Mouse (Mus musculus) myocyte (in vitro differentiated cells): ENCODE data around the gene Ctf2. TPM values are rescaled to one million over a fixed set of nuclear protein-coding genes. Genes with fewer than 3 reads are reported as not detected.

ENCODE experiments used
- H3K27me3 ChIP-seq: one replicate; pipeline ENCODE4 v1.6.1; 2011; ENCODE audit not compliant: control insufficient read depth, insufficient read depth, insufficient read length
- H3K36me3 ChIP-seq: one replicate; pipeline ENCODE4 v1.6.1; 2011; ENCODE audit not compliant: control insufficient read depth, insufficient read depth
- H3K4me2 ChIP-seq: one replicate; pipeline ENCODE4 v1.6.1; 2011; ENCODE audit warnings: low read depth, control low read depth
- H3K4me3 ChIP-seq: one replicate; pipeline ENCODE4 v1.5.1; 2011; ENCODE audit warnings: mild to moderate bottlenecking, control low read depth, moderate library complexity
- H3K79me2 ChIP-seq: one replicate; pipeline ENCODE4 v1.6.1; 2011; ENCODE audit not compliant: control insufficient read depth, insufficient read depth
- H3ac ChIP-seq: one replicate; pipeline ENCODE4 v1.6.1; 2011; ENCODE audit not compliant: control insufficient read depth, insufficient read length
- CEBPB ChIP-seq: IDR thresholded peaks from 2 replicates; pipeline ENCODE4 v1.6.1; 2011; ENCODE audit warnings: mild to moderate bottlenecking, moderate library complexity; ENCODE audit not compliant: poor library complexity, insufficient read depth, severe bottlenecking
- E2F4 ChIP-seq: IDR thresholded peaks from one replicate; pipeline ENCODE4 v1.6.1; 2011; ENCODE audit warnings: mild to moderate bottlenecking, control low read depth, moderate library complexity; ENCODE audit not compliant: insufficient read depth
- MAX ChIP-seq: IDR thresholded peaks from one replicate; pipeline ENCODE4 v1.6.1; 2011; ENCODE audit warnings: low read depth, mild to moderate bottlenecking, control low read depth
- MYOD1 ChIP-seq, 3 experiments: IDR thresholded peaks; one replicate each; pipeline ENCODE4 v1.6.1; 2011; ENCODE audit warnings: control low read depth in 2 of 3, low read depth in 2 of 3, mild to moderate bottlenecking in 2 of 3, moderate library complexity in 1 of 3; ENCODE audit not compliant: insufficient read length in 2 of 3, control insufficient read depth in 1 of 3
- MYOG ChIP-seq, 3 experiments: IDR thresholded peaks; one replicate each; pipeline ENCODE4 v1.6.1; 2011; ENCODE audit warnings: control low read depth in 2 of 3, low read depth in 2 of 3, mild to moderate bottlenecking in 2 of 3; ENCODE audit not compliant: insufficient read length in 2 of 3, control insufficient read depth in 1 of 3, insufficient read depth in 1 of 3
- POLR2A ChIP-seq: IDR thresholded peaks from one replicate; pipeline ENCODE4 v1.6.1; 2011; ENCODE audit warnings: low read depth, mild to moderate bottlenecking, control low read depth, moderate library complexity; ENCODE audit not compliant: insufficient read length
- POLR2AphosphoS2 ChIP-seq: IDR thresholded peaks from one replicate; pipeline ENCODE4 v1.6.1; 2011; ENCODE audit warnings: low read depth, control low read depth; ENCODE audit not compliant: insufficient read length
- REST ChIP-seq: IDR thresholded peaks from one replicate; pipeline ENCODE4 v1.6.1; 2011; ENCODE audit warnings: mild to moderate bottlenecking, control low read depth, moderate library complexity; ENCODE audit not compliant: insufficient read depth, insufficient read length
- SRF ChIP-seq: IDR thresholded peaks from one replicate; pipeline ENCODE4 v1.6.1; 2011; ENCODE audit warnings: low read depth; ENCODE audit not compliant: control insufficient read depth, insufficient read length
- TCF12 ChIP-seq: IDR thresholded peaks from one replicate; pipeline ENCODE4 v1.6.1; 2011; ENCODE audit warnings: mild to moderate bottlenecking, control low read depth; ENCODE audit not compliant: poor library complexity, insufficient read depth, severe bottlenecking
- TCF3 ChIP-seq: IDR thresholded peaks from one replicate; pipeline ENCODE4 v1.6.1; 2011; ENCODE audit warnings: low read depth, control low read depth; ENCODE audit not compliant: insufficient read length
- USF1 ChIP-seq: IDR thresholded peaks from one replicate; pipeline ENCODE4 v1.6.1; 2011; ENCODE audit warnings: low read depth, mild to moderate bottlenecking, control low read depth, moderate library complexity
- polyA plus RNA-seq: library from polyadenylated mRNA; unstranded; fragments of >200 nt; fragmentation: generic; extraction: Trizol; gene quantifications from one replicate; pipeline ENCODE4 v1.2.1, GENCODE M21; 2012; ENCODE audit warnings: missing spikeins

Gene Ctf2
- polyA plus RNA-seq, 1 experiment, result 0.14 TPM

DNA sequence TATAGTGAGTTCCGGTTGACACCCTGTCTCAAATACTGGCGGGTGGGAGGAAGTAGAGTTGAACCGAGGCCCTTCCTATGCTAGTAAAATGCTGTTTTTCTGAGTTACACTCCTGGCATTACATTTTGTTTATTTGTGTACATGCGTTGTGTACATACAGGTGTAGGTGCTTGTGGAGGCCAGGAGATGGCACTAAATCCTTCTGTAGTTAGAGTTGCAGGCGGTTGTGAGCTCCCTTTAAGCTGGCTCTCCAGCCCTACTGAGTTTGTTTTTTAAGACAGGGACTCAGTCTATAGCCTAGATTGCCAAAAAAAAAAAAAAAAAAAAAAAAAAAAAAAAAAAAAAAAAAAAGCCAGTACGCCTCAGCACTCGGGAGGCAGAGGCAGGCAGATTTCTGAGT lies 4.1 kb downstream of the Ctf2 start:
- H3K36me3 ChIP-seq, result no peaks in the 10 kb centered on the region
- no peak overlapping the region for H3ac ChIP-seq
- H3K27me3 ChIP-seq, result peaks cover 42% of the 10 kb centered on the region
- no peaks in the 10 kb centered on the region for H3K79me2 ChIP-seq
- TF ChIP-seq TCF3 (no peak), TCF12 (no peak), POLR2AphosphoS2 (no peak), USF1 (no peak), E2F4 (no peak), MAX (no peak), MYOG (IDR thresholded peaks at IDR 0.05; ENCODE audit: control insufficient read depth in 1 of 3, insufficient read depth in 1 of 3, insufficient read length in 2 of 3, low read depth in 2 of 3) (no peak), SRF (no peak), POLR2A (no peak), MYOD1 (IDR thresholded peaks at IDR 0.05; ENCODE audit: control insufficient read depth in 1 of 3, insufficient read length in 2 of 3, low read depth in 2 of 3) (no peak), CEBPB (no peak), REST (no peak)
- no peak overlapping the region for H3K4me3 ChIP-seq
- H3K4me2 ChIP-seq, result no peak overlapping the region

DNA sequence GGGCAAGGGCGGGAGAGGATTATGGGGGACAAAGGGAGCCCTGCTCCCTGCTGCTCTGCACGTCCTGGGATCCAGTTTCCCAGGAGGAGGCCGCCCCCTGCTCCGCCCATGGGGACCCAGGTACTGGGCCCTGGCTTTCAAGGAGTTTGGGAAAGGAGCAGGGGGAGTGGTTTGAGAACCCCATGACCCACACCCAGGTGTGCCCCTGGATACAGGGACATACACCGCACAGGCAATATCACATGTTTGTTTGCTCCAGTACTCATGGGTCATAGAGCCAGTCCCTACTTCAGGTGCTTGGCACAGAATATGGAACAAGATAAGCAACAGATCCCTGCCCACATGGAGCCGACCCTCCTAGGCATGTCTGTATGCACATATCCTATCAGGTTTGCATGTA lies 6.0 kb downstream of the Ctf2 start:
- Histone ChIP-seq H3K27me3 (peaks cover 36% of the 10 kb centered on the region), H3ac (no peak overlapping the region), H3K4me3 (no peak overlapping the region), H3K4me2 (no peak overlapping the region), H3K79me2 (no peaks in the 10 kb centered on the region), H3K36me3 (no peaks in the 10 kb centered on the region)
- TF ChIP-seq MYOD1 (IDR thresholded peaks at IDR 0.05; ENCODE audit: control insufficient read depth in 1 of 3, insufficient read length in 2 of 3, low read depth in 2 of 3) (no peak), MAX (no peak), CEBPB (no peak), MYOG (IDR thresholded peaks at IDR 0.05; ENCODE audit: control insufficient read depth in 1 of 3, insufficient read depth in 1 of 3, insufficient read length in 2 of 3, low read depth in 2 of 3) (no peak), TCF3 (no peak), POLR2AphosphoS2 (no peak)

DNA sequence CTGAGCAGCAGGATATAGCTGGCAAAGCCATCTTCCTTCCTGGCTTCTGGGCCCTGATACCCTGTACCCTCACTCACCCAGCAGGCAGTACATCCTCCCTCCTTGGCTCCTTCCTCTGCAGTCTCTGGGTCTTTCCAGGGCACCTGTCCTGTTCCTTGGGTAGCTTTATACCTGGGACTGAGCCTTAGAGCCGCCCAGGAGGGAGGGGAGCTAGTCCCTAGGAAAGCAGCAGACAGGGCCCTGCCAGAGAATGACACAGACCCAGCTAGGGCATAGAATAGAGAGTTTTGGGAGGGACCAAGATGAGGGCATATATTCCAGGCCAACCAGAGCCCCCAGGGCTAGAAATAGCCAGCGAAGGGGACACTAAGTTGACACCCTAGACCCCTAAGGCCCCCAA lies 6.5 kb downstream of the Ctf2 start:
- TF ChIP-seq USF1 (no peak), REST (no peak), MYOD1 (IDR thresholded peaks at IDR 0.05; ENCODE audit: control insufficient read depth in 1 of 3, insufficient read length in 2 of 3, low read depth in 2 of 3) (no peak), TCF12 (no peak), MAX (no peak), E2F4 (no peak), TCF3 (no peak), SRF (no peak), CEBPB (no peak), POLR2AphosphoS2 (no peak), MYOG (IDR thresholded peaks at IDR 0.05; ENCODE audit: control insufficient read depth in 1 of 3, insufficient read depth in 1 of 3, insufficient read length in 2 of 3, low read depth in 2 of 3) (no peak), POLR2A (no peak)
- H3ac ChIP-seq, result no peak overlapping the region
- H3K36me3 ChIP-seq, result no peaks in the 10 kb centered on the region
- H3K79me2 ChIP-seq, result no peaks in the 10 kb centered on the region
- no peak overlapping the region for H3K4me2 ChIP-seq
- no peak overlapping the region for H3K4me3 ChIP-seq
- H3K27me3 ChIP-seq, result peaks cover 36% of the 10 kb centered on the region

DNA sequence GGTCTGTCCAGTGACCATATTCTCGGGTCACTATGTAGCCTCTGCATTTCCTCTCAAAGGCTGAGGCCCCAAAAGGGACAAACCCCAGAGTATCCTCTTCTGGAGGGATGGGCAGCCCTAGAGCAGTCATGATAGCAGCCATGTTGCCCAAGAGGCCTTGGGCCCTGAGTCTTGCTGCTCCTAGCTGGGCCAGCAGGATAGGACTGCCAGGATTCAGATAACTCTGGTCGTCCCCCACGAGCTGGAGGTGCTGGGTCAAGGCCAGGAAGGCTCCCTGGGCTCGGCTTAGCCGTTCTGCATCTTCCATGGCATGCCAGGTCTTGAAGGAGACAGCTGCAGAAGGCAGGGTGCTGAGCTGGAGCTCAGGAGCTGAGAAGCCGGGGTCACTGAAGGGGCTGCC lies 12.7 kb downstream of the Ctf2 start:
- no peaks in the 10 kb centered on the region for H3K27me3 ChIP-seq
- no peaks in the 10 kb centered on the region for H3K36me3 ChIP-seq
- no peak overlapping the region for H3K4me3 ChIP-seq
- H3ac ChIP-seq, result no peak overlapping the region
- H3K4me2 ChIP-seq, result no peak overlapping the region
- H3K79me2 ChIP-seq, result no peaks in the 10 kb centered on the region
- no peak for TF ChIP-seq MYOG (IDR thresholded peaks at IDR 0.05; ENCODE audit: control insufficient read depth in 1 of 3, insufficient read depth in 1 of 3, insufficient read length in 2 of 3, low read depth in 2 of 3)
- TF ChIP-seq CEBPB, result no peak
- TF ChIP-seq POLR2A, result no peak
- no peak for TF ChIP-seq MYOD1 (IDR thresholded peaks at IDR 0.05; ENCODE audit: control insufficient read depth in 1 of 3, insufficient read length in 2 of 3, low read depth in 2 of 3)
- TF ChIP-seq E2F4, result no peak
- no peak for TF ChIP-seq TCF12
- no peak for TF ChIP-seq REST
- TF ChIP-seq TCF3, result no peak
- TF ChIP-seq SRF, result no peak
- TF ChIP-seq MAX, result no peak
- no peak for TF ChIP-seq POLR2AphosphoS2
- no peak for TF ChIP-seq USF1

DNA sequence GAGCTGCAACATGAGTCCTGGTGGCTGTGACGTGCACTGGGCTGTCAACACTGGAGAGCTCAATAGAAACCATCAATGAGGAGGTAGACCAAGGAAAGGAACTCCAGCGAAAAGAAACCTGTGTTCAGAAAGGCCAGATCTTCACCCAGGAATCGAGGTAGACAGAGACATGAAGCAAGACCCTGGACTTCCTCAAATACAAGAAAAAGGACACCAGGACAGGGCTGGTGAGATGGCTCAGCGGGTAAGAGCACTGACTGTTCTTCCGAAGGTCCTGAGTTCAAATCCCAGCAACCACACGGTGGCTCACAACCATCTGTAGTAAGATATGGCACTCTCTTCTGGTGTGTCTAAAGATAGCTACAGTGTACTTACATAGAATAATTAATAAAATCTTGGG lies 13.6 kb downstream of the Ctf2 start:
- no peak for TF ChIP-seq E2F4
- no peak for TF ChIP-seq POLR2AphosphoS2
- no peak for TF ChIP-seq MYOG (IDR thresholded peaks at IDR 0.05; ENCODE audit: control insufficient read depth in 1 of 3, insufficient read depth in 1 of 3, insufficient read length in 2 of 3, low read depth in 2 of 3)
- TF ChIP-seq SRF, result no peak
- TF ChIP-seq TCF3, result no peak
- no peak for TF ChIP-seq POLR2A
- TF ChIP-seq TCF12, result no peak
- no peak for TF ChIP-seq MAX
- no peak for TF ChIP-seq MYOD1 (IDR thresholded peaks at IDR 0.05; ENCODE audit: control insufficient read depth in 1 of 3, insufficient read length in 2 of 3, low read depth in 2 of 3)
- no peak for TF ChIP-seq CEBPB
- TF ChIP-seq REST, result no peak
- no peak for TF ChIP-seq USF1
- no peak overlapping the region for H3K4me3 ChIP-seq
- H3ac ChIP-seq, result no peak overlapping the region
- no peaks in the 10 kb centered on the region for H3K27me3 ChIP-seq
- H3K79me2 ChIP-seq, result no peaks in the 10 kb centered on the region
- no peak overlapping the region for H3K4me2 ChIP-seq
- H3K36me3 ChIP-seq, result no peaks in the 10 kb centered on the region
